Mouse (Mus musculus) spleen, adult 18-20 months (tissue): ENCODE measurements at regions not wholly inside any gene's neighbourhood (a gene's known extent, or its start where the extent isn't known, plus 50 kb on each side); places are given as distances from the start of the nearest gene placed in this dataset.
A peak's percentile ranks its signal among the peaks of the same experiment; 100 is the strongest.

ENCODE experiments used
- DNase-seq, 2 experiments: peaks; one replicate each; pipeline ENCODE4 v3.0.0; 2022; ENCODE audit warnings: mixed read lengths in 2 of 2

- no peak for DNase-seq
Measured at GRCm38 (mm10) chr16:75663871-75664270, 71.2 kb downstream of the Rbm11 start.

- DNase-seq = no peak
Measured at GRCm38 (mm10) chr16:75667589-75667988, 74.9 kb downstream of the Rbm11 start.

GRCm38 (mm10) chr16:75672112-75672511 is 79.5 kb downstream of the Rbm11 start:
- no peak for DNase-seq

- peak in 1 of 2 experiments; percentile 6 for DNase-seq
Measured at GRCm38 (mm10) chr16:75675871-75676270, 83.2 kb downstream of the Rbm11 start.

- no peak for DNase-seq
Measured at GRCm38 (mm10) chr16:75677180-75677579, 84.5 kb downstream of the Rbm11 start.
